Mouse (Mus musculus) forebrain, embryonic 11.5 days (tissue): ENCODE results near the gene Stat5b. TPM values are rescaled to one million over a fixed set of nuclear protein-coding genes. Genes with fewer than 3 reads are reported as not detected.

Source experiments
- ATAC-seq: fragments of 200-750 bp; cut with Nextera tagmentation; replicated peaks from 2 replicates; pipeline ENCODE4 v1.8.0; 2017; ENCODE audit warnings: moderate TSS enrichment; ENCODE audit not compliant: low FRiP score
- DNase-seq: peaks from one replicate; pipeline ENCODE4 v3.0.0-alpha.2; 2017; ENCODE audit warnings: low spot score
- H3K27ac ChIP-seq: fragments of 300-500 bp; sonication (generic); 2 replicates; pipeline ENCODE4 v1.5.1; 2014; ENCODE audit warnings: low read depth, low read length
- H3K27me3 ChIP-seq: fragments of 300-500 bp; sonication (generic); 2 replicates; pipeline ENCODE4 v1.6.1; 2014; ENCODE audit warnings: mild to moderate bottlenecking, low read length, mixed read lengths; ENCODE audit not compliant: control insufficient read depth, insufficient read depth
- H3K36me3 ChIP-seq: fragments of 300-500 bp; sonication (generic); 2 replicates; pipeline ENCODE4 v1.6.1; 2014; ENCODE audit warnings: mild to moderate bottlenecking, low read length, moderate library complexity, mixed read lengths; ENCODE audit not compliant: control insufficient read depth, insufficient read depth
- H3K4me1 ChIP-seq: fragments of 300-500 bp; sonication (generic); replicated peaks from 2 replicates; pipeline ENCODE4 v1.6.1; 2014; ENCODE audit warnings: low read length, mixed read lengths; ENCODE audit not compliant: control insufficient read depth, insufficient read depth
- H3K4me2 ChIP-seq: fragments of 300-500 bp; sonication (generic); 2 replicates; pipeline ENCODE4 v1.6.1; 2014; ENCODE audit warnings: low read depth, mild to moderate bottlenecking, low read length, moderate library complexity, mixed read lengths; ENCODE audit not compliant: severe bottlenecking
- H3K4me3 ChIP-seq: fragments of 300-500 bp; sonication (generic); 2 replicates; pipeline ENCODE4 v1.5.1; 2014; ENCODE audit warnings: low read depth, low read length
- H3K9ac ChIP-seq: fragments of 300-500 bp; sonication (generic); 2 replicates; pipeline ENCODE4 v1.6.1; 2014; ENCODE audit warnings: low read length
- H3K9me3 ChIP-seq: fragments of 300-500 bp; sonication (generic); 2 replicates; pipeline ENCODE4 v1.6.1; 2016; ENCODE audit warnings: low read length, mixed read lengths; ENCODE audit not compliant: control insufficient read depth
- WGBS: fragments of 180-500 bp; shearing (Covaris S2); extraction: QIAGEN DNeasy Blood & Tissue Kit; methylation state at CpG from one replicate; pipeline ENCODE4 v1.1.7; 2014; 5-methylcytosine and 5-hydroxymethylcytosine counted together
- polyA plus RNA-seq: library from polyadenylated mRNA; unstranded; fragments of >200 nt; fragmentation: Nextera tagmentation; extraction: Ambion mirVana; gene quantifications from 2 replicates; pipeline ENCODE4 v1.2.1, GENCODE M21; 2014

The Stat5b gene
- polyA plus RNA-seq, 1 experiment from 2014 or later = 19.1 TPM

- no peaks in the 10 kb centered on the region for H3K27me3 ChIP-seq
- 28% methylated on average over 17 of the region's 17 CpGs for WGBS
- peak within 1 kb of the TSS; percentile 35 for H3K4me3 ChIP-seq
- DNase-seq = peak; percentile 64
- no peak within 1 kb of the TSS for H3K27ac ChIP-seq
- H3K9me3 ChIP-seq = no peaks in the 10 kb centered on the region
- peak within 1 kb of the TSS; percentile 48 for H3K4me2 ChIP-seq
- no peak for ATAC-seq
- H3K36me3 ChIP-seq = no peaks in the 10 kb centered on the region
- no peaks in the 10 kb centered on the region for H3K4me1 ChIP-seq
- peak within 1 kb of the TSS; percentile 37; the same call in 1 of the 2 replicates for H3K9ac ChIP-seq
Measured at GRCm38 (mm10) chr11:100770646-100771408, 79.7 kb downstream of the Stat5b start, which contains the start of gene Ghdc. TSS of gene Ghdc (minus strand) at chr11:100770957.

- WGBS = 54% methylated on average over 6 of the region's 6 CpGs
- Histone ChIP-seq H3K4me1 (no peaks in the 10 kb centered on the region), H3K27ac (no peak overlapping the region), H3K36me3 (no peaks in the 10 kb centered on the region), H3K9ac (no peak overlapping the region), H3K27me3 (no peaks in the 10 kb centered on the region), H3K4me2 (peak overlapping the region; percentile 48; the same call in 1 of the 2 replicates), H3K4me3 (peak overlapping the region; percentile 6; the same call in 1 of the 2 replicates), H3K9me3 (no peaks in the 10 kb centered on the region)
- DNase-seq (no peak), ATAC-seq (no peak)
Measured at GRCm38 (mm10) chr11:100769980-100770379, 80.5 kb downstream of the Stat5b start.

DNA sequence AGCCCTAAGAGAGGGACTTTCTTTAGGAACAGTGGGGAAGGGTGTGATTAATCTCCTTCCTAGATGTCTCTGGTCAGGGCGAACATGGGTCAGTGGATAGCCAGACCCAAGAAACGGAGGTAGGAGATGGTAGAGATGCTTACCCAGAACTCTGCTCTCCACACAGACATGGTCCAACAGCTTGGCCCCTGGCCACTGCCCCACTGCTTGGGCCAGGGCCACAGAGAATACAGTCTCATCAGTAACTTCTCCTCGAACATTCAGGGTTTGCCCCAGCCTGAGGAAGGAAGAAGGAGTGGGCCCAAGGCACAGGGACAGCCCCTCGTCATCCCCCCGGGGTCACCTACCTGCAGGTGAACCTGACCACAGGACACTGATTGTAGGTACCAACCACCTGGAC, 82.7 kb downstream of the Stat5b start:
- Histone ChIP-seq H3K36me3 (no peaks in the 10 kb centered on the region), H3K9me3 (no peaks in the 10 kb centered on the region), H3K27ac (no peak overlapping the region), H3K4me1 (no peaks in the 10 kb centered on the region), H3K4me2 (no peak overlapping the region), H3K4me3 (no peak overlapping the region), H3K27me3 (no peaks in the 10 kb centered on the region), H3K9ac (no peak overlapping the region)
- ATAC-seq = no peak
- no peak for DNase-seq
- WGBS = 90% methylated on average over 5 of the region's 5 CpGs

GRCm38 (mm10) chr11:100766726-100767125, 83.8 kb downstream of the Stat5b start:
- Histone ChIP-seq H3K27me3 (no peaks in the 10 kb centered on the region; the same call in 1 of the 2 replicates), H3K27ac (no peak overlapping the region), H3K4me2 (no peak overlapping the region), H3K4me1 (no peaks in the 10 kb centered on the region), H3K9ac (no peak overlapping the region), H3K4me3 (no peak overlapping the region), H3K9me3 (no peaks in the 10 kb centered on the region), H3K36me3 (no peaks in the 10 kb centered on the region)
- DNase-seq (no peak), ATAC-seq (no peak)
- 90% methylated on average over 9 of the region's 9 CpGs for WGBS

DNA sequence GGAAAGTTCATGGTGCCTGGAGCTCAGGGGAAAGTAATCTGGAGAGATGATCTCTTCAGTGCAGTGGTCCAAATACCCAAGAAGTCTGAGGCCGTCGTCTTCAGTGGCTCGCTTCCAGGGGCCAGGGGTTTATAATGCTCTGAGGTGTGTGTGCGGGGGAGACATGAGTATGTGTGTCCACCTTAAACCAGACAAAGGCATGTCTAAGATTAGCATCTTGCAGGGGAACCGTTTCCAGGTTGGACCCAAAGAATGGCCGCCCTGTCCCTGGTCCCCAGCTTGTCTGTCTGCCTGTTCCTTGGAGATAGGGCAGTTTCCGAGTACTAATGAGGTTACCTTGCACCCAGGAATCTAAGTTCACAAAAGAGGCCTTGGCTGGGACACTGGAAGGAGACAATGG, 87.7 kb downstream of the Stat5b start, which contains the start of gene Hcrt:
TSS of gene Hcrt (minus strand) at position 101 of the 400 bp plus-strand sequence.
- Histone ChIP-seq H3K36me3 (no peaks in the 10 kb centered on the region), H3K4me2 (peak within 1 kb of the TSS; percentile 85), H3K4me3 (peak within 1 kb of the TSS; percentile 35), H3K4me1 (peaks cover 8% of the 10 kb centered on the region; the same call in 1 of the 2 replicates), H3K27ac (no peak within 1 kb of the TSS), H3K9me3 (no peaks in the 10 kb centered on the region), H3K27me3 (peaks cover 13% of the 10 kb centered on the region), H3K9ac (peak within 1 kb of the TSS; percentile 63)
- DNase-seq = no peak
- ATAC-seq = no peak
- WGBS = 89% methylated on average over 7 of the region's 7 CpGs

DNA sequence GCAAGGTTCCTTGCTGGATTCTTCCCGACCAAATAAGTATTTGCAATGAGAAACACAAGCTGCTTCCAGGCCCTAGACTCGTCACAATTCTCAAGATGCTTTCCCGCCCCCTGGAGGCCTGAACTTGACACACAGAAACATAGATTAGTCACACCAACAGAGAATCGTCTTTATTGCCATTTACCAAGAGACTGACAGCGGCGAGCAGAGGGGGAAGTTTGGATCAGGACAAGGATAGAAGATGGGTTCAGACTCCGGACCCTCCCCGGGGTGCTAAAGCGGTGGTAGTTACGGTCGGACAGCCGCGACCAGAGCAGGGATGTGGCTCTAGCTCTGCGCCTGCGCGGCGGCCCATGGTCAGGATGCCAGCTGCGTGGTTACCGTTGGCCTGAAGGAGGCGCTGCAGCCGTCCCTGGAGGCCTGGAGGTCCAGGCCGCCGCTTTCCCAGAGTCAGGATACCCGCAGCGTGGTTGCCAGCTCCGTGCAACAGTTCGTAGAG, 88.9 kb downstream of the Stat5b start:
- H3K4me2 ChIP-seq = peak overlapping the region; percentile 85
- H3K9me3 ChIP-seq = no peaks in the 10 kb centered on the region
- H3K4me3 ChIP-seq = peak overlapping the region; percentile 35
- H3K36me3 ChIP-seq = no peaks in the 10 kb centered on the region
- no peak overlapping the region for H3K27ac ChIP-seq
- peak; percentile 75 for ATAC-seq
- DNase-seq = peak; percentile 94
- H3K27me3 ChIP-seq = peaks cover 13% of the 10 kb centered on the region
- peaks cover 8% of the 10 kb centered on the region; the same call in 1 of the 2 replicates for H3K4me1 ChIP-seq
- under 1% methylated on average over 27 of the region's 27 CpGs for WGBS
- peak overlapping the region; percentile 63 for H3K9ac ChIP-seq

DNA sequence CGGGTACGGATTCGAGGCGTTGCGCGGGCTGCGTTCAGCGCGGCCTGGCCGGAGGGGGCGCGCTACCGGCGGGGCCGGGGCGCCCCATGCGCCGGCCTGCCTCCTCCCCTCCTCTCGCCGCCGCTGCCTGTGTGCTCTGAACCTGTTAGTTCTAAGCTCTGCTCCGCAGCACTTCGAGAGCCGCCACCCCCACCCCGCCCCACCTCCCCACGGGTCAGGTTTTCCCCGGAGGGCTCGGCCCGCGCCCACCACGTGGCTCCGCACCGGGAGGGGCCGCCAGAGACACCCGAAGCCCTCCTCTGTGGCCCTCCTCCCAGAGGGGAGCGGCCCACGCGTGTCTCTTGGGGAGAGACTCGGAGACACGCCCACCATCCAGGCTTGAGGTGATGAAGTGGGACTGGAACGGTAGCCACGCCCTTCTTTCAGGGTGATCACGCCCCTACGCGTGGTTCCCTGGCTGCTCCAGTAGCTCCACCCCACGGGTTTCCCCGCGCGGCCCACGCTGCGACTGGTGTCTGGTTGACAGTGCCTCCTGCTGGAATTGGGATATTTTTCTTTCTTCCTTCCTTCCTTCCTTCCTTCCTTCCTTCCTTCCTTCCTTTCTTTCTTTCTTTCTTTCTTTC, 90.8 kb downstream of the Stat5b start, which contains the start of gene Kcnh4:
TSS of gene Kcnh4 (minus strand) at position 332 of the 623 bp plus-strand sequence.
- H3K4me3 ChIP-seq = peak within 1 kb of the TSS; percentile 35
- ATAC-seq (peak; percentile 31; the same call in 1 of the 2 replicates), DNase-seq (peak; percentile 72)
- peak within 1 kb of the TSS; percentile 83 for H3K4me2 ChIP-seq
- H3K36me3 ChIP-seq = no peaks in the 10 kb centered on the region
- no peaks in the 10 kb centered on the region for H3K9me3 ChIP-seq
- no peak within 1 kb of the TSS for H3K27ac ChIP-seq
- under 1% methylated on average over 49 of the region's 51 CpGs for WGBS
- H3K27me3 ChIP-seq = peaks cover 13% of the 10 kb centered on the region
- H3K9ac ChIP-seq = peak within 1 kb of the TSS; percentile 45
- H3K4me1 ChIP-seq = peaks cover 8% of the 10 kb centered on the region; the same call in 1 of the 2 replicates

DNA sequence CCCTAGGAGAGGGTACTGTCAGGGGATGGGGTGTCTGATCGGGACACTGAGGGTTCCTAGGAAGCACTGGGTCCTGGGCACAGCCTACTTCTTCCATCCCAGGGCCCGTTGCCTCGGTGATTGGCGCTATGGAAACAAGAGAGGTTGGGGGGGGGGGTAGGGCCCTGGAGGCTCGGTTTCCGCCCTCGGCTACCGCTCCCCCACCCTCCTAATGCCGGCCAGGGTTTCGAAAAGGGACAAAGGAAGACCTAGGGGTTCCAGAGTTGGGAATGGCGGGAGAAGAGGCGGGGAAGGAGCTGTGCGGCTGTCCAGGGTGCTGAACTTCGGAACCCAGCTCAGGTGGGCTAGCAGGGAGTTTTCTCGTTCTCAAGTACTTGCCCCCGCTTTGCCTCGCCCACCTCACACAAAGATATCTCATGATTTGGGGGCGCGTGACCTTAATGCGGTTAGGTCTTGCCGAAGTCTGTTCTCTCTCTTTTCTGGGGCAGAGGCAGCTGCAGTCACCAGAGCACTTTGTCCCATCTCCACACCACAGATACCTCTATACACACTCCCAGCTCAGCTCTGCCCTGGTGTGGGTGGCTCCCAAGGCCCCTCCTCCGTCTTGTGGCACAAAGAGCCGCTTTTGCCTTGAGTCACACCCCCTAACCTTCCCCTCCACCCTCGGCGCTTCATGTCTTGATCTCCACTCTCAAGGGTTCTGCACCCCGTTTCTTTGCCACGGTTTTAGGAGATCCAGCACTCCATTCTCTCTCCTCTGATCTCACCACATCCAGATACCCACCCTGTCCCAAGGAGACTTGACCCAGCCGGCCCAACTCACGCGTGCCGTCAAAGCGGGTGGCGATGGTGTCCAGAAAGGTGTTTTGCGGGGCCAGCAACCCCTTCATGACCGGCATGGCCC, 91.6 kb downstream of the Stat5b start:
- peak overlapping the region; percentile 45 for H3K9ac ChIP-seq
- no peaks in the 10 kb centered on the region for H3K9me3 ChIP-seq
- H3K4me2 ChIP-seq = peak overlapping the region; percentile 83
- peak overlapping the region; percentile 35 for H3K4me3 ChIP-seq
- peak; percentile 85 for DNase-seq
- no peak overlapping the region for H3K27ac ChIP-seq
- peak; percentile 54 for ATAC-seq
- under 1% methylated on average over 35 of the region's 35 CpGs for WGBS
- H3K27me3 ChIP-seq = peaks cover 13% of the 10 kb centered on the region
- H3K36me3 ChIP-seq = no peaks in the 10 kb centered on the region
- H3K4me1 ChIP-seq = peaks cover 8% of the 10 kb centered on the region; the same call in 1 of the 2 replicates
